Mouse (Mus musculus) megakaryocyte progenitor cell, adult 5-6 weeks (primary cell): ENCODE measurements around the gene Slc35b2. TPM values are rescaled to one million over a fixed set of nuclear protein-coding genes. Genes with fewer than 3 reads are reported as not detected.

Source experiments
- ATAC-seq: replicated peaks from 2 replicates; pipeline ENCODE4 v1.8.0; 2016; ENCODE audit warnings: mild to moderate bottlenecking, moderate TSS enrichment, inconsistent platforms; ENCODE audit not compliant: poor library complexity
- total RNA-seq, 2 experiments: library from RNA; stranded (forward) in 1 of 2; stranded (reverse) in 1 of 2; fragments of 157-497, 149-512 nt in 1 of 2; fragments of 200-1000 nt in 1 of 2; gene quantifications; 2 replicates each; pipeline versions ENCODE4 v1.2.3 to v1.2.4; 2015 to 2017

Slc35b2 gene
- total RNA-seq, 2 experiments from 2014 or later, result 85.9 to 120 TPM

GRCm38 (mm10) chr17:45581567-45581983 is 17.9 kb downstream of the Slc35b2 start:
- ATAC-seq, result peak; percentile 56

DNA sequence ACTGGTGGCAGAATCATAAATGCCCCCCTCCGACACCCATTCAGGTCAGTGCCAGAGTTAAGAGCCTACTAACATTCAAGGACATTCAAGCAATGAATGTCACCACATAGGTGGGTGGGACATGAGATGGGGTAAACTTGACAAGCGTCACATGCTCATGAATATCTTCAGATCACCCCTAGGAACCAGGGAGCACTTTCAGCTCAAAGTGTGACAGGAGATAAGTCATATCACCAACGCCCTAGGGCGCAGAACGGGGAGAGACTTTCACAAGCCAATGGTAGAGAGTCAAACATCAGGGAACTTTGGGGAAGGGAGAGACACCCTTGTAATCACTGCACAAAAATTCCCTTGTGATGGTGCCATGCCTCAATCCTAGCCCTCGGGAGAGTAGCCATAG is 18.5 kb downstream of the Slc35b2 start:
- peak; percentile 9; the same call in 1 of the 2 replicates for ATAC-seq

DNA sequence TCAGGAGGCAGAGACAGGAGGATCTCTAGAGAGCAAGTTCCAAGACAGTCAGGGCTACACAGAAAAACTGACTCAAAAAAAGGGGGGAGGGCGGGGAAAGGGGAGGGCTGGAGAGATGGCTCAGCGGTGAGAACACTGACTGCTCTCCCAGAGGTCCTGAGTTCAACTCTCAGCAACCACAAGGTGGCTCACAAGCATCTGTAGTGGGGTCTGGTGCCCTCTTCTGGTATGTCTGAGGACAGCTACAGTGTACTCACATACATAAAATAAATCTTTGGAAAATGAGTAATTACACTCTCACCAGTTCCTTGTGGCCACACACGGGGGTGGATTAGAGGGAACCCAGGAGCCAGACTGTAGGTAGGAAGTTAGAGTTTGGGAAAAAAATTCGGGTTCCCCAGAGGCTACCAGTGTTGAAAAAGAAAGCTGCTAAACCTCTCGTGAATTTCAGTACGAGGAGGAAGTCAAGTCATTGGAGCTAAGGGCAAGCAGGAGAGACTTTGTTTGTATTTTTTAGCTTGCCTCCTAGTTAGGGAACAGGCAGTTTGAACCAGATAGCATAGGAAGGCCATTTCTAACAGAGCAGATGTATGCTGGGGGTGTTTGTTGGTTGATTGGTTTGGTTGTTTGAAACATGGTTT is 19.2 kb downstream of the Slc35b2 start:
- no peak for ATAC-seq

GRCm38 (mm10) chr17:45584096-45584896 is 20.6 kb downstream of the Slc35b2 start:
- peak; percentile 15; the same call in 1 of the 2 replicates for ATAC-seq

GRCm38 (mm10) chr17:45584939-45585678 is 21.4 kb downstream of the Slc35b2 start:
- peak; percentile 44 for ATAC-seq

DNA sequence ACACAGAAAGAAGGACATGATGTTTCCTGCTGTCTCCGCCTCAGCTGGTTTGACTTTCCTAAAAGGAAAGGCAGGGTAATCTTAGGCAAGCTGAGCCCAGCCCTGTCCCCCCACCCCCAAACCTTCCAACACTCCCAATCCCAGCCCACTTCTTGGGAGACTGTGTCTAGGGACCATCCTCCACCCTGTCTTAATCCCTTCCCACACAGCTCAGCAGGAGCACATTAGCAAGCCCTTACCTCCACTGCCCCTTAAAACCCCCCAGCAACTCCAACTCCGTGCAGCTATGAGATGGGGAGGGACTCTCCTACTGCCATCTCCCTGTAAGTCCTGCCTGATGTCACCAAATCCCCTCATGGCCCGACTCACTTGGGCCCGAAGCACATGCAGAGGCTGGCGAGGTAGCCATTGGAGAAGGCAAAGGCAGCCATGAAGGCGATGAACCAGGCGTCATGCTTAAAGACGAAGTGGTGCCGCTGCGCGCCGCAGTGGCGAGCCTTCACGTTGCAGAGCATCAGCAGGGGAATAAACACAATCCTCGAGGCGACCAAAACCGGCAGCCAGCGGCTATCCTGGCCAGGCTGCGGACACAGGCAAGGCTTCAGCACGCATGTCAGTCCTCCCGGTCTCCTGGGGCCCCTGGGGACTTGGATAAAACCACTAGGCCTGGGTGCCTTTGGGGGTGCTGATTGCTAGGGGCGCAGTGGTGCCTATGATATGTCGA is 22.2 kb downstream of the Slc35b2 start:
- ATAC-seq, result no peak

DNA sequence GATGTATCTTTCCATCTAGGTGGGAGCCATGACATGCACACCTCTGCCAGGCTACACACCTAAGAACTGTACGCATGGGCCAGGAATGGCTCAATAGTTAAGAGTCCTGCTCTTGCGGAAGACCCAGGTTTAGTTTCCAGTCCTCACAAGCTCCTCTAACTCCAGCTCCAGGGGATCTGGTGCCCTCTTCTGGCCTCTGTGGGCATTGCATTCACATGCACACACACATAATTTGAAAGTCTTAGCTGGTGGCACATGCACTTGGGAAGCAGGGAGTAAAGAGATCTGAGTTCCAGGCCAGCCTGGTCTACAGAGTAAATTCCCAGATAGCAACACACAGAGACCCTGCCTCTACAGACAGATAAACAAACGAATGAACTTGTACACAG is 22.8 kb downstream of the Slc35b2 start:
- ATAC-seq, result 0 out of 2 replicates have a peak, but pooled peaks have one; percentile 5

DNA sequence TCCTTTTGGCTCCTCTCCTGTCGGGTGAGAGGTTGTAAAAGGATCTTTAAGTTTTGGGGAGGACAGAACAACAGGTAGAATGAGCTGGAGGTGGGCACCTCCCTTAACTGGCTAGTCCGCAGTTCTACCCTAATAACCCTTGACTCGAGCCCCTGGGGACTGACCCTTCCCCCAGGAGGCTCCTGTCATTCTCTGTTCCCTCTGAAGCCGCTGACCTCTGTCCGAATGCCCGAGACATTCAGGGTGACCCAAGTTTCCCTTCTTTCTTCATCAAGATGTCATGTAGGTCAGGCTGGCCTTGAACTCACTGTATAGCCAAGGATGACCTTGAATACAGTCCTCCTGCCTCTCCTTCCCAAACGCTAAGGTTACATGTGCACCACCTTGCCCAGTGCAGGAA is 24.7 kb downstream of the Slc35b2 start:
- no peak for ATAC-seq

DNA sequence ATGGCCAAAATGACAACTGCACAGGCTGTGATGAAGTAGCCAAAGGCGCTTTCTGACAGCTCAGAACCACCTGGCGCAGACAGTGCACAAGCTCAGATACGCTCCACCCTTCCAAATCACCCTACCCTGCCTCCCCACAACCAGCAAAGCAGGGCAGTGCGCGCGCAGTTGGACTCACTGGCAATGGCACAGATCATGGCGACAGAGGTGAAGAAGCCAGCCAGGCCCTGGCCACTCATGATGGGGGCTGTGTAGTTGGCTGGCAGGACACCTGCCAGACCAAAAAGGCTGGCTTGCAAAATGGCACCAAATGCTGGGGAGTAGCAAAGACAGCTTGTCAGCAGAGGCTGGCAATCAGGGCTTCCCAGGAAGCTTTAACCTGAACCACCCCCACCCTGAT is 25.6 kb downstream of the Slc35b2 start:
- ATAC-seq, result no peak

DNA sequence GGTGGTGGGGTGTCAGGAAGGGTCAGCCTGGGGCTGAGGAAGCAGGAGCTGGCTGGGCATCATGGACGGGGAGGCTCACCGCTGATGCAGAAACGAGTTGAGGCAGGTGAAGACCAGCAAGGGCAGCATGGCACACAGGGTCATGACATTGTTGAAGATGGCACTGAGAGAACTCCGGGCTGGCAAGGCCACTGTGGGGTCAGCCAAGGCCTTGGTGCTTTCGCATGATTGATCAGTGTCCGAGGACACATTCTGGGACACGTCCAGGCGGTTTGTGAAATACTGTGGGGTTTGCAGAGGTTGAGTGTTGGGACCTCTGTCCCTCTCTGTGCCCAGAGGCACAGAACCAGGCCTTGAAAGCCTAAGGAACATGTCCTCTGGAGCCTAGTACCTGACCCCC is 26.2 kb downstream of the Slc35b2 start:
- ATAC-seq, result no peak

DNA sequence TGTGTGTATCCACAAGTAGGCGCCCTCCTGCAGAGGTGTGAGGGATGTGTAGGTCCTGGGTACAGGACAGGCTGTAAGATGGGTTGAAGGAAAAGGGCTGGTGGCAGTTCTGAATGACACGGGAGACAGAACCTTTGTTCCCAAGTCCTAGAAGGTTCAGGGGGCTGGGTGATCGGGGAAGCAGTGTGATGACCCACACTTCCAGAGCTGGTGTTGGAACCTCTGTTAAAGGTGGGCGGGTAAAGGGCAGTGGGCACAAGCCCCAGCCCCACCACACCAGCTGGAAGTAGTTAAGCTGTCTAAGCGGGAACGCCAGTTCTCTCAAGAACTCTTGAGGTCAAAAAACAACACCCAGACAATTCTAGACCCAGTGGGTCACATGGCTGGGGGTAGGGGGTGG is 26.7 kb downstream of the Slc35b2 start:
- ATAC-seq, result no peak

DNA sequence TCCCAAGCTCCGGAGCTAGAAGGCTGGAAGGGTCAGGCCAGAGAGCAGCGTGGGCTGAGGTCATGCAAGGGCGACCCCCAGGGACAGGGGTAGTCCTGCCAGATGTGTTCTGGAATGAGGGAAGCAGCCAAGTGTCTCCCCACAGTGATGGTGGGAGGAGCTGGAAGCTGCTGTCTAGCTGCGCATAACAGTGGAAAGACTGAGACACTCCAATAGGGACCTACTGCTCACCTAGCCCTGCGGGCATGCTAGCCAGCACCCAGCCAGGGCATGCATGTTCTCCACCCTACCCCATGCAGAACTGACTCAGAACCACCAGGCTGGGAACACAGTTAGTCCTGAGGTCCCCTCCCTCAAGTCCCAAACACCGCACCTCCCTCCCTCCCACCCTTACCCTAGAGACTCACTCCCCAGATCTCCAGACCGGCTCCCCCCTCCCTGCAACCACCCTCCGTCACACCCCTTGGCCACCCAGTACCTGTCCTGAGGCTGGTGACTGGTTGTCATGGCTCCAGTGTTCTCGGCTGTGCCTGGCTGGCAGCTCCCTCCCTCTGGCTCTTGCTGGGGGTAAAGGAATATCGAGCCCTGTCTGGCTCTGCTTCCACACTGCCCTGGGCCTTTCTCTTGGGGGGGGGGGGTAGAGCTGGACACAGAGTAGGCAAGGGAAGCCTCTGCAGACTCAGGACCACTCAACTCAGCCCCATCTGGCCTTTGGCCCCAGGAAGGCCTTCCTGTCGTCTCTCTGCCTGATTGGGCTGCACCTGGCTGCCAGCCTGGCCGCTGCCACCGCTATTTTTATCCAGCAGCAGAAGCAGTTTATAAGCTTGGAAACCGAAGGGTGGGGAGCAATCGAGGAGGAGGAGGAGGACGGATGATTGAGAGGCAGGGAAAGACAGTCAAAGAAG is 28.3 kb downstream of the Slc35b2 start:
- ATAC-seq, result no peak

- peak; percentile 19 for ATAC-seq
Observed at GRCm38 (mm10) chr17:45592606-45593431, 29.1 kb downstream of the Slc35b2 start.

- ATAC-seq, result peak; percentile 42
Observed at GRCm38 (mm10) chr17:45593479-45593878, 29.8 kb downstream of the Slc35b2 start.

DNA sequence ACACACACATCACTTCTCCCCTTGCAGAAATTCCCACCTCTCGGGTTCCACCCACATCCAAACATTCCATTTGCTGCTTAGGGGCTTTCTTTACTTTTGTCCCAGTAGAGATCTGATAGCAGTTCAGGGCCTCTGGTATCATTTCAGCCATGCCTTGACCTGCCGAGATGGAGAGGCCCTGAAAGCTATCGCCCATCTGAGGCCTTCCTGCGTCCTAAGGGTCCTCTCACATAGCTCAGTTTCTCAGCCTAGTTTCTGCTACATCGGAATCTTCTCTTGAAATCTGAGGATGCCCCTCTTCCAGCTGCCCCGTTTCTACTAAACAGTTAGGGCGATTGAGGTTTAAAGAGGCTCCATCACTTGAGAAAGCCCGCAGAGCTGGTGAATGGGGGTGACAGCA is 30.5 kb downstream of the Slc35b2 start:
- ATAC-seq, result no peak

- ATAC-seq, result peak; percentile 36
Observed at GRCm38 (mm10) chr17:45594881-45595735, 31.4 kb downstream of the Slc35b2 start.

DNA sequence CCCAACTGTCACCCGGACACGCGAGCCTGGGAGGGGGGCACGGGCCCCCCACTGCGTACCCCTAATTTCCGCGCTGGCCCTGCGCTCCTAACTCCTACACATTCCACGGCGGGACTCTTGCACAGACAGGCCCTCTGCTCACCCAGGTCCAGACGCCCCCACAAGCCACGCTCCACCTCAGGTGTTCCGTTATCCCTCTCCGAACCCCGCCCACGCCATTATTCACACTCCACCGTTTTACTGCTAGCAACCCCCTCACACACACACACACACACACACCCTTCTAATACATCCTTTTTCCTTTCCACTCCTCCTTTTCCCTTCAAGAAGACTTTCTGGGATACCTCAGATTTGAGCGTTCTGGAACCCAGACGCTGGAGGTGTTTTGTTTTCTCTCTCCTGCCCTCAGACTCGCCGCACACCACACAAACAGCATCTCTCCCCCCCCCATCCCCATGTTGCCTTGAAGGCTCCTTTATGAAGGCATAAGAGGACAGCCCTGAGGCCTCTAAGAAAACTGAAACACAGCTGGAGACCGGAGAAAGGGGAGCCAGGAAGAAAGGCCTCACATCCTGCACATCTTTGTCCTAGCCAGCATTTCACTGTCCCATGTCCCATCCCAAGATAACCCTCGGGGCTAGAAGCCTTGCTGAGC is 32.2 kb downstream of the Slc35b2 start:
- no peak for ATAC-seq
